Mouse (Mus musculus) lung, embryonic 14.5 days (tissue): ENCODE results near the gene H2-Ob. TPM values are rescaled to one million over a fixed set of nuclear protein-coding genes. Genes with fewer than 3 reads are reported as not detected.
A peak's percentile ranks its signal among the peaks of the same experiment; 100 is the strongest.

Source experiments
- ATAC-seq: fragments of 200-750 bp; cut with Nextera tagmentation; 2 replicates; pipeline ENCODE4 v1.8.0; 2017; ENCODE audit warnings: mild to moderate bottlenecking, moderate TSS enrichment, moderate library complexity; ENCODE audit not compliant: insufficient read depth
- DNase-seq: peaks from one replicate; pipeline ENCODE4 v3.0.0-alpha.2; 2015
- H3K27ac ChIP-seq: fragments of 300-500 bp; sonication (generic); 2 replicates; pipeline ENCODE4 v1.5.1; 2014; ENCODE audit warnings: low read depth, mild to moderate bottlenecking, moderate library complexity
- H3K27me3 ChIP-seq: fragments of 300-500 bp; sonication (generic); 2 replicates; pipeline ENCODE4 v1.6.1; 2014; ENCODE audit warnings: low read length, control low read depth; ENCODE audit not compliant: insufficient read depth
- H3K36me3 ChIP-seq: fragments of 300-500 bp; sonication (generic); 2 replicates; pipeline ENCODE4 v1.6.1; 2014; ENCODE audit warnings: control low read depth; ENCODE audit not compliant: insufficient read depth
- H3K4me1 ChIP-seq: fragments of 300-500 bp; sonication (generic); 2 replicates; pipeline ENCODE4 v1.6.1; 2014; ENCODE audit warnings: antibody characterized with exemption, control low read depth; ENCODE audit not compliant: insufficient read depth
- H3K4me2 ChIP-seq: fragments of 300-500 bp; sonication (generic); 2 replicates; pipeline ENCODE4 v1.6.1; 2014; ENCODE audit warnings: mild to moderate bottlenecking
- H3K4me3 ChIP-seq: fragments of 300-500 bp; sonication (generic); 2 replicates; pipeline ENCODE4 v1.5.1; 2014; ENCODE audit warnings: low read depth, low read length
- H3K9ac ChIP-seq: fragments of 300-500 bp; sonication (generic); 2 replicates; pipeline ENCODE4 v1.6.1; 2014
- H3K9me3 ChIP-seq: fragments of 300-500 bp; sonication (generic); 2 replicates; pipeline ENCODE4 v1.6.1; 2016; ENCODE audit warnings: low read depth, low read length, control low read depth
- CTCF ChIP-seq: IDR thresholded peaks from 2 replicates; pipeline ENCODE4 v1.5.1; 2016; ENCODE audit warnings: antibody characterized with exemption, low read depth
- WGBS: fragments of 180-500 bp; shearing (Covaris S2); extraction: QIAGEN DNeasy Blood & Tissue Kit; methylation state at CpG from one replicate; pipeline ENCODE4 v1.1.7; 2014; 5-methylcytosine and 5-hydroxymethylcytosine counted together
- polyA plus RNA-seq: library from polyadenylated mRNA; unstranded; fragments of >200 nt; fragmentation: Nextera tagmentation; extraction: Ambion mirVana; gene quantifications from 2 replicates; pipeline ENCODE4 v1.2.1, GENCODE M21; 2014

Gene H2-Ob
- not detected in 2 replicates for polyA plus RNA-seq

GRCm38 (mm10) chr17:34238706-34239105 is at the start of gene H2-Ob:
Gene H2-Ob (plus strand): TSS chr17:34238903.
- Histone ChIP-seq H3K4me3 (no peak within 1 kb of the TSS), H3K4me2 (0 out of 2 replicates have a peak within 1 kb of the TSS, but pooled peaks have one; percentile 23), H3K36me3 (no peaks in the 10 kb centered on the region), H3K4me1 (no peaks in the 10 kb centered on the region), H3K9me3 (no peaks in the 10 kb centered on the region; the same call in 1 of the 2 replicates), H3K9ac (no peak within 1 kb of the TSS), H3K27me3 (no peaks in the 10 kb centered on the region), H3K27ac (no peak within 1 kb of the TSS)
- WGBS: 58% methylated on average over 3 of the region's 3 CpGs
- DNase-seq: peak; percentile 62
- TF ChIP-seq CTCF: no peak
- ATAC-seq: no peak

GRCm38 (mm10) chr17:34188986-34189385 is 49.7 kb upstream of the H2-Ob start:
- Histone ChIP-seq H3K9me3 (no peaks in the 10 kb centered on the region), H3K27me3 (peaks cover 48% of the 10 kb centered on the region), H3K36me3 (no peaks in the 10 kb centered on the region), H3K9ac (no peak overlapping the region), H3K4me3 (no peak overlapping the region), H3K4me2 (no peak overlapping the region), H3K4me1 (0 out of 2 replicates have a peak, but pooled peaks cover 5% of the 10 kb centered on the region), H3K27ac (no peak overlapping the region)
- ATAC-seq (no peak), DNase-seq (no peak)
- TF ChIP-seq CTCF: no peak
- 53% methylated on average over 6 of the region's 6 CpGs for WGBS

- Histone ChIP-seq H3K27me3 (peaks cover 63% of the 10 kb centered on the region), H3K4me1 (0 out of 2 replicates have a peak, but pooled peaks cover 4% of the 10 kb centered on the region), H3K27ac (no peak overlapping the region), H3K4me2 (no peak overlapping the region), H3K9me3 (no peaks in the 10 kb centered on the region), H3K36me3 (no peaks in the 10 kb centered on the region), H3K9ac (no peak overlapping the region), H3K4me3 (no peak overlapping the region)
- 14% methylated on average over 16 of the region's 16 CpGs for WGBS
- no peak; the same call in 1 of the 2 replicates for ATAC-seq
- no peak for TF ChIP-seq CTCF
- DNase-seq: peak; percentile 23
Observed at GRCm38 (mm10) chr17:34192852-34193251, 45.9 kb upstream of the H2-Ob start.

GRCm38 (mm10) chr17:34193468-34193867 is 45.2 kb upstream of the H2-Ob start:
- no peak for DNase-seq
- no peak overlapping the region for H3K4me3 ChIP-seq
- 49% methylated on average over 8 of the region's 8 CpGs for WGBS

GRCm38 (mm10) chr17:34194723-34195122 is 44.0 kb upstream of the H2-Ob start:
- no peak overlapping the region for H3K4me3 ChIP-seq
- no peak for ATAC-seq
- no peaks in the 10 kb centered on the region for H3K9me3 ChIP-seq
- WGBS: 77% methylated on average over 4 of the region's 4 CpGs
- H3K36me3 ChIP-seq: no peaks in the 10 kb centered on the region
- no peak overlapping the region for H3K4me2 ChIP-seq
- no peak for DNase-seq
- H3K4me1 ChIP-seq: no peaks in the 10 kb centered on the region
- TF ChIP-seq CTCF: no peak
- peaks cover 73% of the 10 kb centered on the region for H3K27me3 ChIP-seq
- no peak overlapping the region for H3K9ac ChIP-seq
- H3K27ac ChIP-seq: no peak overlapping the region

More at GRCm38 (mm10) chr17:34193468-34193867, 45.2 kb upstream of the H2-Ob start:
- Histone ChIP-seq H3K27ac (no peak overlapping the region), H3K4me2 (no peak overlapping the region), H3K9ac (no peak overlapping the region), H3K36me3 (no peaks in the 10 kb centered on the region), H3K4me1 (no peaks in the 10 kb centered on the region), H3K27me3 (peaks cover 64% of the 10 kb centered on the region), H3K9me3 (no peaks in the 10 kb centered on the region)
- TF ChIP-seq CTCF: no peak
- ATAC-seq: no peak

GRCm38 (mm10) chr17:34196491-34196890 is 42.2 kb upstream of the H2-Ob start:
- H3K9ac ChIP-seq: no peak overlapping the region
- no peak overlapping the region for H3K27ac ChIP-seq
- no peaks in the 10 kb centered on the region for H3K4me1 ChIP-seq
- H3K27me3 ChIP-seq: peaks cover 73% of the 10 kb centered on the region
- 31% methylated on average over 12 of the region's 12 CpGs for WGBS
- H3K9me3 ChIP-seq: no peaks in the 10 kb centered on the region
- no peak for TF ChIP-seq CTCF
- no peaks in the 10 kb centered on the region for H3K36me3 ChIP-seq
- H3K4me3 ChIP-seq: no peak overlapping the region
- no peak for ATAC-seq
- no peak for DNase-seq
- H3K4me2 ChIP-seq: no peak overlapping the region

GRCm38 (mm10) chr17:34196941-34197894 is 41.5 kb upstream of the H2-Ob start, which contains the start of gene Psmb8:
Gene Psmb8 (plus strand): TSS chr17:34197721.
- H3K4me2 ChIP-seq: peak within 1 kb of the TSS; percentile 69
- ATAC-seq (peak; percentile 90), DNase-seq (peak; percentile 95)
- H3K9ac ChIP-seq: peak within 1 kb of the TSS; percentile 36
- H3K27ac ChIP-seq: no peak within 1 kb of the TSS
- no peaks in the 10 kb centered on the region for H3K4me1 ChIP-seq
- peaks cover 69% of the 10 kb centered on the region for H3K27me3 ChIP-seq
- peak within 1 kb of the TSS; percentile 43 for H3K4me3 ChIP-seq
- no peak for TF ChIP-seq CTCF
- no peaks in the 10 kb centered on the region for H3K36me3 ChIP-seq
- no peaks in the 10 kb centered on the region for H3K9me3 ChIP-seq
- 3% methylated on average over 41 of the region's 41 CpGs for WGBS
